19 mouse cellular contexts compared by ENCODE assay signal in the genomic region with DNA sequence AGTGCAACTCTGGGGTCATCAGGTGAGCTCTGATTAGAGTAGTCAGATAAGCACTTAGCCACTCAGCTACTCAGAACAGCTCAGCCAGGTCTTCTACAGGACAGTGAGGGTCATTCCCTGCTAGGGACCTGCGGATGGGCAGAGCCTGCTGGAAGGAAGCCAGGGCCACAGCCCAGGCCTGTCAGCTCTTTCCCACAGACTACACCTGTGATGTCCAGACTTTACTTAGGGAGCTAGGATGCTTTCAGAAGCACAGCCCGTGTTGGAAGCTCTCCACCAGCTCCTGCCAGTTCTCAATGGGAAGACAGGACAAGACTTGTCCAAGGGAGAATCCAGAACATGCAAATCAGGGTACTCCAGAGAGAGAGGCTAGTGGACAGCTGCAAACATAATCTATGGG. TPM values are rescaled to one million over a fixed set of nuclear protein-coding genes. Genes with fewer than 3 reads are reported as not detected.
DNase-seq lines count a peak whose midpoint lies in the region; ATAC-seq and TF ChIP-seq lines count a peak whose summit lies in the region.
"Had no signal": no experiment of that assay in that cellular context is flagged by ENCODE, and none has a peak within 500 bp of the region (broad histone marks: within the 10 kb centered on the region; RNA-seq: fewer than 3 reads in every experiment).

No protein-coding gene starts in this region.

- peak overlapping the region; percentile 73 for H3K27ac ChIP-seq in heart, embryonic 10.5 days
- peak overlapping the region; percentile 44; the same call in 1 of the 2 replicates for H3K27ac ChIP-seq in lung, embryonic 14.5 days (ENCODE audit: low read depth)
- peak overlapping the region; percentile 63; the same call in 1 of the 2 replicates for H3K27ac ChIP-seq in intestine, embryonic 15.5 days
- H3K27ac ChIP-seq in liver, postnatal 0 days (ENCODE audit: low read depth) = no peak overlapping the region
- H3K27ac ChIP-seq: left cerebral cortex, adult 2 months; midbrain, embryonic 10.5 days; neural tube, embryonic 15.5 days had no signal

- no peak for DNase-seq in heart, embryonic 10.5 days (ENCODE audit: low spot score)
- no peak for DNase-seq in heart, adult 9 months (ENCODE audit: low spot score in 2 of 2)
- DNase-seq in lung, embryonic 14.5 days = no peak
- no peak for DNase-seq in lung, postnatal 14 days
- no peak for DNase-seq in liver, postnatal 0 days
- no peak for DNase-seq in layer of hippocampus, adult 9-10 months (ENCODE audit: low spot score)
- DNase-seq: right cerebral cortex, postnatal 4 days; thymus, postnatal 14 days had no signal

- no peaks in the 10 kb centered on the region for H3K27me3 ChIP-seq in heart, embryonic 10.5 days (ENCODE audit: insufficient read depth, poor library complexity, severe bottlenecking)
- no peaks in the 10 kb centered on the region for H3K27me3 ChIP-seq in lung, embryonic 14.5 days (ENCODE audit: insufficient read depth, low read length)
- no peaks in the 10 kb centered on the region for H3K27me3 ChIP-seq in intestine, embryonic 15.5 days (replicated peaks)
- H3K27me3 ChIP-seq in liver, postnatal 0 days (ENCODE audit: insufficient read depth, low read length) = no peaks in the 10 kb centered on the region
- H3K27me3 ChIP-seq: limb, embryonic 13.5 days; neural tube, embryonic 15.5 days had no signal

- H3K36me3 ChIP-seq in heart, embryonic 10.5 days = no peaks in the 10 kb centered on the region
- H3K36me3 ChIP-seq in lung, embryonic 14.5 days (ENCODE audit: insufficient read depth) = no peaks in the 10 kb centered on the region
- no peaks in the 10 kb centered on the region for H3K36me3 ChIP-seq in intestine, embryonic 15.5 days
- H3K36me3 ChIP-seq in liver, postnatal 0 days (replicated peaks; ENCODE audit: insufficient read depth, low read length) = no peaks in the 10 kb centered on the region
- H3K36me3 ChIP-seq: limb, embryonic 13.5 days; midbrain, embryonic 10.5 days; neural tube, embryonic 15.5 days had no signal

- peaks cover 60% of the 10 kb centered on the region for H3K4me1 ChIP-seq in heart, embryonic 10.5 days
- peaks cover 46% of the 10 kb centered on the region for H3K4me1 ChIP-seq in lung, embryonic 14.5 days (ENCODE audit: insufficient read depth)
- H3K4me1 ChIP-seq in intestine, embryonic 15.5 days (replicated peaks) = peaks cover 53% of the 10 kb centered on the region
- H3K4me1 ChIP-seq in liver, postnatal 0 days (ENCODE audit: insufficient read depth) = peaks cover 29% of the 10 kb centered on the region

- H3K4me3 ChIP-seq in heart, embryonic 10.5 days = no peak overlapping the region
- no peak overlapping the region for H3K4me3 ChIP-seq in lung, embryonic 14.5 days (ENCODE audit: low read depth, low read length)
- no peak overlapping the region for H3K4me3 ChIP-seq in intestine, embryonic 15.5 days (replicated peaks)
- no peak overlapping the region for H3K4me3 ChIP-seq in liver, postnatal 0 days (ENCODE audit: low read depth, low read length)
- H3K4me3 ChIP-seq: left cerebral cortex, adult 2 months; limb, embryonic 13.5 days; midbrain, embryonic 10.5 days; neural tube, embryonic 15.5 days had no signal

- no peaks in the 10 kb centered on the region for H3K9me3 ChIP-seq in heart, embryonic 10.5 days
- H3K9me3 ChIP-seq in lung, embryonic 14.5 days (ENCODE audit: low read depth, low read length) = no peaks in the 10 kb centered on the region
- H3K9me3 ChIP-seq in intestine, embryonic 15.5 days = no peaks in the 10 kb centered on the region
- H3K9me3 ChIP-seq in liver, postnatal 0 days (ENCODE audit: low read length) = no peaks in the 10 kb centered on the region
- H3K9me3 ChIP-seq: limb, embryonic 13.5 days; midbrain, embryonic 10.5 days; neural tube, embryonic 15.5 days had no signal

- no peak for TF ChIP-seq CTCF in lung, embryonic 14.5 days (IDR thresholded peaks at IDR 0.05; ENCODE audit: low read depth)
- no peak for TF ChIP-seq CTCF in liver, postnatal 0 days (IDR thresholded peaks at IDR 0.05; ENCODE audit: low read depth)

- H3K4me2 ChIP-seq in lung, embryonic 14.5 days = 0 out of 2 replicates have a peak overlapping the region, but pooled peaks have one; percentile 21
- no peak overlapping the region for H3K4me2 ChIP-seq in intestine, embryonic 15.5 days (replicated peaks)
- peak overlapping the region; percentile 49 for H3K4me2 ChIP-seq in liver, postnatal 0 days (ENCODE audit: low read depth, low read length)
- H3K4me2 ChIP-seq: heart, embryonic 11.5 days; limb, embryonic 13.5 days; neural tube, embryonic 15.5 days had no signal

- TF ChIP-seq EP300 in liver, postnatal 0 days (IDR thresholded peaks at IDR 0.05; ENCODE audit: low read depth) = no peak

- ATAC-seq in lung, embryonic 14.5 days (ENCODE audit: insufficient read depth) = no peak
- no peak for ATAC-seq in intestine, embryonic 15.5 days
- no peak for ATAC-seq in liver, postnatal 0 days
- ATAC-seq in frontal cortex, adult (ENCODE audit: low TSS enrichment) = no peak
- ATAC-seq: forebrain, embryonic 14.5 days; inflammation-experienced regulatory T-cells, adult 6 months had no signal

- 74% methylated on average over 2 of the region's 2 CpGs for WGBS in heart, embryonic 10.5 days
- WGBS in lung, embryonic 14.5 days = 48% methylated on average over 2 of the region's 2 CpGs
- WGBS in intestine, embryonic 15.5 days = 62% methylated on average over 2 of the region's 2 CpGs
- 60% methylated on average over 2 of the region's 2 CpGs for WGBS in liver, postnatal 0 days (ENCODE audit: insufficient replicate concordance)

- H3K9ac ChIP-seq in lung, embryonic 14.5 days = no peak overlapping the region
- H3K9ac ChIP-seq in intestine, embryonic 15.5 days = no peak overlapping the region
- no peak overlapping the region for H3K9ac ChIP-seq in liver, postnatal 0 days (replicated peaks)
- H3K9ac ChIP-seq: limb, embryonic 13.5 days; neural tube, embryonic 15.5 days had no signal

RNA-seq across cellular contexts. Expression of a gene that starts 26.1 kb away (rescaled TPM):
- polyA plus RNA-seq in heart, embryonic 10.5 days (2016; fragmentation: Nextera tagmentation; extraction: Ambion mirVana) = 13.6 and 16.8 TPM in 2 replicates
- 28.9 and 29.0 TPM in 2 replicates for polyA plus RNA-seq in lung, embryonic 14.5 days (2014; fragmentation: Nextera tagmentation; extraction: Ambion mirVana)
- polyA plus RNA-seq in intestine, embryonic 15.5 days (2015; fragmentation: Nextera tagmentation; extraction: Ambion mirVana) = 19.8 and 21.7 TPM in 2 replicates
- polyA plus RNA-seq in liver, postnatal 0 days (2015; fragmentation: Nextera tagmentation; extraction: Ambion mirVana) = 4.3 and 4.5 TPM in 2 replicates

RNA-seq across cellular contexts. Expression of a gene that starts 32.8 kb away (rescaled TPM):
- polyA plus RNA-seq in heart, embryonic 10.5 days (2016; fragmentation: Nextera tagmentation; extraction: Ambion mirVana) = 847 and 1,150 TPM in 2 replicates
- 647 and 712 TPM in 2 replicates for polyA plus RNA-seq in lung, embryonic 14.5 days (2014; fragmentation: Nextera tagmentation; extraction: Ambion mirVana)
- 924 and 941 TPM in 2 replicates for polyA plus RNA-seq in intestine, embryonic 15.5 days (2015; fragmentation: Nextera tagmentation; extraction: Ambion mirVana)
- 676 and 694 TPM in 2 replicates for polyA plus RNA-seq in liver, postnatal 0 days (2015; fragmentation: Nextera tagmentation; extraction: Ambion mirVana)

RNA-seq across cellular contexts. Expression of a gene that starts 37.4 kb away (rescaled TPM):
- 0.28 and 0.54 TPM in 2 replicates for polyA plus RNA-seq in heart, embryonic 10.5 days (2016; fragmentation: Nextera tagmentation; extraction: Ambion mirVana)
- polyA plus RNA-seq in lung, embryonic 14.5 days (2014; fragmentation: Nextera tagmentation; extraction: Ambion mirVana) = 0.15 and 0.18 TPM in 2 replicates
- polyA plus RNA-seq in intestine, embryonic 15.5 days (2015; fragmentation: Nextera tagmentation; extraction: Ambion mirVana) = 0.46 TPM in 1 of 2 replicates, not detected in the other
- polyA plus RNA-seq in liver, postnatal 0 days (2015; fragmentation: Nextera tagmentation; extraction: Ambion mirVana) = 0.15 and 0.21 TPM in 2 replicates

RNA-seq across cellular contexts. Expression of a gene that starts 47.1 kb away (rescaled TPM):
- 0.26 and 0.42 TPM in 2 replicates for polyA plus RNA-seq in heart, embryonic 10.5 days (2016; fragmentation: Nextera tagmentation; extraction: Ambion mirVana)
- polyA plus RNA-seq in lung, embryonic 14.5 days (2014; fragmentation: Nextera tagmentation; extraction: Ambion mirVana) = not detected in 2 replicates
- polyA plus RNA-seq in intestine, embryonic 15.5 days (2015; fragmentation: Nextera tagmentation; extraction: Ambion mirVana) = not detected in 2 replicates
- not detected in 2 replicates for polyA plus RNA-seq in liver, postnatal 0 days (2015; fragmentation: Nextera tagmentation; extraction: Ambion mirVana)
- polyA plus RNA-seq: brain, embryonic 14.5 days; forebrain, embryonic 14.5 days; inflammation-experienced regulatory T-cells, adult 6 months; large intestine, adult 2 months; limb, embryonic 13.5 days; midbrain, embryonic 10.5 days; neural tube, embryonic 15.5 days had no signal
